Mouse (Mus musculus): ENCODE results near the gene Zscan4-ps3. TPM values are rescaled to one million over a fixed set of nuclear protein-coding genes. Genes with fewer than 3 reads are reported as not detected.

Gene Zscan4-ps3
- not detected for polyA plus RNA-seq (2014; fragmentation: Illumina TruSeq; extraction: RNeasy Lipid Tissue Mini Kit (QIAGEN cat#74804); ENCODE audit: low read depth, low replicate concordance)

GRCm38 (mm10) chr7:11609008-11609407, at the start of gene Zscan4-ps3:
Gene Zscan4-ps3 (plus strand): TSS chr7:11609308.

Other genes with a start within 250 kb of the Zscan4-ps3 start
- gene Zscan4f, start 211.4 kb upstream of the Zscan4-ps3 start, polyA plus RNA-seq (2014; fragmentation: Illumina TruSeq; extraction: RNeasy Lipid Tissue Mini Kit (QIAGEN cat#74804); ENCODE audit: low read depth, low replicate concordance), result not detected
- not detected for gene Zscan4-ps2, start 95.0 kb upstream of the Zscan4-ps3 start, polyA plus RNA-seq (2014; fragmentation: Illumina TruSeq; extraction: RNeasy Lipid Tissue Mini Kit (QIAGEN cat#74804); ENCODE audit: low read depth, low replicate concordance)
- gene Vmn1r72, start 70.8 kb downstream of the Zscan4-ps3 start, polyA plus RNA-seq (2014; fragmentation: Illumina TruSeq; extraction: RNeasy Lipid Tissue Mini Kit (QIAGEN cat#74804); ENCODE audit: low read depth, low replicate concordance), result not detected
- not detected for gene Vmn1r73, start 121.0 kb downstream of the Zscan4-ps3 start, polyA plus RNA-seq (2014; fragmentation: Illumina TruSeq; extraction: RNeasy Lipid Tissue Mini Kit (QIAGEN cat#74804); ENCODE audit: low read depth, low replicate concordance)
- gene Vmn1r74, start 224.7 kb downstream of the Zscan4-ps3 start, polyA plus RNA-seq (2014; fragmentation: Illumina TruSeq; extraction: RNeasy Lipid Tissue Mini Kit (QIAGEN cat#74804); ENCODE audit: low read depth, low replicate concordance), result not detected